Mouse (Mus musculus): ENCODE data around the gene Pdgfb.

- TF ChIP-seq GATA1 (IDR thresholded peaks at IDR 0.05; ENCODE audit: low read length) (no peak), TAL1 (IDR thresholded peaks at IDR 0.05; ENCODE audit: low read length) (no peak)
Observed at GRCm38 (mm10) chr15:79996781-79997180, 18.0 kb downstream of the Pdgfb start.

All from erythroblast, embryonic 14.5 days (primary cell).